Comparison of ENCODE assay signal across 8 mouse cellular contexts in genomic region chr6:115959151-115959691, GRCm38 (mm10). TPM values are rescaled to one million over a fixed set of nuclear protein-coding genes. Genes with fewer than 3 reads are reported as not detected.
DNase-seq lines count a peak whose midpoint lies in the region; ATAC-seq lines count a peak whose summit lies in the region.
"Had no signal": no experiment of that assay in that cellular context is flagged by ENCODE, and none has a peak within 500 bp of the region (broad histone marks: within the 10 kb centered on the region; RNA-seq: fewer than 3 reads in every experiment).

No protein-coding gene starts in this region.

- no peaks in the 10 kb centered on the region for H3K36me3 ChIP-seq in heart, embryonic 15.5 days
- peaks cover 21% of the 10 kb centered on the region for H3K36me3 ChIP-seq in lung, embryonic 16.5 days (ENCODE audit: control insufficient read depth, insufficient read depth, low read length)
- H3K36me3 ChIP-seq: limb, embryonic 12.5 days had no signal

- peak; percentile 89 for DNase-seq in adrenal gland, postnatal 10 days
- peak; percentile 76 for DNase-seq in cerebellum, postnatal 10 days
- DNase-seq in natural killer cell, adult 2 months (ENCODE audit: low spot score in 2 of 2) = no peak
- DNase-seq in left cerebral cortex, adult 8-10 months (ENCODE audit: low spot score in 2 of 2) = no peak
- no peak for DNase-seq in yolk sac, embryonic 10.5 days (ENCODE audit: low spot score)

- no peak overlapping the region for H3K4me2 ChIP-seq in heart, embryonic 15.5 days
- H3K4me2 ChIP-seq in lung, embryonic 16.5 days (ENCODE audit: low read depth, low read length) = no peak overlapping the region
- H3K4me2 ChIP-seq: limb, embryonic 12.5 days had no signal

- peaks cover 63% of the 10 kb centered on the region for H3K4me1 ChIP-seq in heart, embryonic 15.5 days (replicated peaks)
- peaks cover 46% of the 10 kb centered on the region for H3K4me1 ChIP-seq in lung, embryonic 16.5 days (replicated peaks; ENCODE audit: control insufficient read depth, insufficient read depth, low read length)

- 54% methylated on average over 7 of the region's 7 CpGs for WGBS in heart, embryonic 15.5 days
- WGBS in lung, embryonic 16.5 days = 39% methylated on average over 7 of the region's 7 CpGs

- no peak overlapping the region for H3K4me3 ChIP-seq in heart, embryonic 15.5 days
- no peak overlapping the region for H3K4me3 ChIP-seq in lung, embryonic 16.5 days (ENCODE audit: low read length)
- H3K4me3 ChIP-seq: limb, embryonic 12.5 days had no signal

- no peak for ATAC-seq in heart, embryonic 15.5 days (replicated peaks; ENCODE audit: insufficient number of reproducible peaks, insufficient read depth, low FRiP score, low read depth)
- peak; percentile 24 for ATAC-seq in lung, embryonic 16.5 days (ENCODE audit: low read depth)

- no peaks in the 10 kb centered on the region for H3K9me3 ChIP-seq in heart, embryonic 15.5 days (replicated peaks)
- no peaks in the 10 kb centered on the region for H3K9me3 ChIP-seq in lung, embryonic 16.5 days (ENCODE audit: control insufficient read depth, low read length)
- H3K9me3 ChIP-seq: limb, embryonic 12.5 days had no signal

- H3K9ac ChIP-seq in heart, embryonic 15.5 days = no peak overlapping the region
- H3K9ac ChIP-seq in lung, embryonic 16.5 days (ENCODE audit: low read length) = peak overlapping the region; percentile 42
- H3K9ac ChIP-seq: limb, embryonic 12.5 days had no signal

- H3K27me3 ChIP-seq in heart, embryonic 15.5 days = 0 out of 2 replicates have a peak, but pooled peaks cover 4% of the 10 kb centered on the region
- H3K27me3 ChIP-seq in lung, embryonic 16.5 days (ENCODE audit: control insufficient read depth, insufficient read depth, low read depth, low read length) = no peaks in the 10 kb centered on the region

- H3K27ac ChIP-seq in heart, embryonic 15.5 days = peak overlapping the region; percentile 37
- peak overlapping the region; percentile 82 for H3K27ac ChIP-seq in lung, embryonic 16.5 days (ENCODE audit: low read length)
- H3K27ac ChIP-seq: limb, embryonic 12.5 days had no signal

RNA-seq across cellular contexts. Expression of gene H1foo, which starts 14.5 kb away (rescaled TPM):
- not detected for total RNA-seq in adrenal gland, postnatal 10 days (2021)
- not detected in 2 replicates for polyA plus RNA-seq in heart, embryonic 15.5 days (2015; fragmentation: Nextera tagmentation; extraction: Ambion mirVana)
- polyA plus RNA-seq in lung, embryonic 16.5 days (2015; fragmentation: Nextera tagmentation; extraction: Ambion mirVana) = not detected in 2 replicates
- not detected for total RNA-seq in left cerebral cortex, adult 8-10 months (2022)
- polyA plus RNA-seq: limb, embryonic 12.5 days had no signal

RNA-seq across cellular contexts. Expression of gene Rho, which starts 27.7 kb away (rescaled TPM):
- total RNA-seq in adrenal gland, postnatal 10 days (2021) = under 1 TPM; 0.39 to 0.42 TPM
- not detected in 2 replicates for polyA plus RNA-seq in heart, embryonic 15.5 days (2015; fragmentation: Nextera tagmentation; extraction: Ambion mirVana)
- polyA plus RNA-seq in lung, embryonic 16.5 days (2015; fragmentation: Nextera tagmentation; extraction: Ambion mirVana) = 0.08 and 0.16 TPM in 2 replicates
- under 1 TPM; 0.07 to 0.59 (median 0.24) TPM for total RNA-seq in left cerebral cortex, adult 8-10 months (2022)

RNA-seq across cellular contexts. Expression of gene Plxnd1, which starts 35.6 kb away (rescaled TPM):
- 100 to 1,000 TPM; 155 to 215 TPM for total RNA-seq in adrenal gland, postnatal 10 days (2021)
- 38.6 and 53.4 TPM in 2 replicates for polyA plus RNA-seq in heart, embryonic 15.5 days (2015; fragmentation: Nextera tagmentation; extraction: Ambion mirVana)
- 45.2 and 47.8 TPM in 2 replicates for polyA plus RNA-seq in lung, embryonic 16.5 days (2015; fragmentation: Nextera tagmentation; extraction: Ambion mirVana)
- 100 to 1,000 TPM in 1 of 4 experiments, 10 to 100 TPM in 3; 91.7 to 106 (median 98.0) TPM for total RNA-seq in left cerebral cortex, adult 8-10 months (2022)

Comparison
In these comparisons a context has a peak if more than half of its experiments do, and no peak if none do; other contexts are left out.
1. DNase-seq: peak in adrenal gland, postnatal 10 days (single experiment) and cerebellum, postnatal 10 days (2 of 2); none in natural killer cell, adult 2 months (0 of 2), left cerebral cortex, adult 8-10 months (0 of 2) and yolk sac, embryonic 10.5 days (single experiment).